Mouse (Mus musculus): ENCODE data around the gene Slc27a4.

The Slc27a4 gene

DNA sequence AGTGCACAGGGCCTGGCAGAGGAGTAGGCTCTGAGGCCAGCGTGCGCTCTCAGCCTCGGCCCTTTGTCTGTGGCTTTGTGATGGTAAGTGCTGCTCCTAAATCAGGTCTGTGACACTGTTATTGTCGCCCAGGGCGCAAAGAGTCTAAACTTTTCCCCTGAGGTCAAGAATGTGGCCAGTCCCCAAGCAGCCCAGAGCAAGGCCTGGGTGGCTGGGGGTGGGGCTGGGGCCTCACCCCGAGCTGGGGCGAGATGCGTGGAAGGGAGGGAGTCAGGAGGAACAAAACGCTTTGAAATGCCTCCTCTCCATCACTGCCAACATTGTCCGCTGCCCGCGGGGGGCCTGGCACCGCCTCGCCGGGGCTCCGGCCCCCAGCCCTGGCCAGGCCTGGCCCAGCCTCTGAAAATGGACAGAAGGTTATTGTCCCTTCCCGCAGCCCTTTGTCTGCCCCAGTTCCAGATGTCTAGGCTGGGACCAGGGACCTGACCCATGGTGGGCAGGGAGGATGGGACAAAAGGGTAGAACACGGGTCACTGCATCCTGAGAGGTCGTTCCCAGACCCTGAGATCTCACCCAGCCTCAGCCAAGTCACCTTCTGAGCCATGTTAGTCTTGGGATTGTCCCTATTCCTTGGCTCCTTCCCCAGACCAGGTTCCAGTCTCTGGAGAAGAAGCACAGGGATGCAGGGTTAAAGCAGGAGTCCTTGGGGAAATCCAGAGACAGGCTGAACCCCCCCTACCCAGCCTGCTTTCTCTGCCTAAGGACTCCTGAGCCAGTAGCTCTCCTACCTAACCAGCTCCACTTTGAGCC is 54.2 kb downstream of the Slc27a4 start:
- no peak for DNase-seq (ENCODE audit: low spot score)

GRCm38 (mm10) chr2:29857341-29857740 is 54.9 kb downstream of the Slc27a4 start:
- no peak for DNase-seq (ENCODE audit: low spot score)

- no peak for DNase-seq (ENCODE audit: low spot score)
Observed at GRCm38 (mm10) chr2:29857967-29858366, 55.5 kb downstream of the Slc27a4 start.

DNA sequence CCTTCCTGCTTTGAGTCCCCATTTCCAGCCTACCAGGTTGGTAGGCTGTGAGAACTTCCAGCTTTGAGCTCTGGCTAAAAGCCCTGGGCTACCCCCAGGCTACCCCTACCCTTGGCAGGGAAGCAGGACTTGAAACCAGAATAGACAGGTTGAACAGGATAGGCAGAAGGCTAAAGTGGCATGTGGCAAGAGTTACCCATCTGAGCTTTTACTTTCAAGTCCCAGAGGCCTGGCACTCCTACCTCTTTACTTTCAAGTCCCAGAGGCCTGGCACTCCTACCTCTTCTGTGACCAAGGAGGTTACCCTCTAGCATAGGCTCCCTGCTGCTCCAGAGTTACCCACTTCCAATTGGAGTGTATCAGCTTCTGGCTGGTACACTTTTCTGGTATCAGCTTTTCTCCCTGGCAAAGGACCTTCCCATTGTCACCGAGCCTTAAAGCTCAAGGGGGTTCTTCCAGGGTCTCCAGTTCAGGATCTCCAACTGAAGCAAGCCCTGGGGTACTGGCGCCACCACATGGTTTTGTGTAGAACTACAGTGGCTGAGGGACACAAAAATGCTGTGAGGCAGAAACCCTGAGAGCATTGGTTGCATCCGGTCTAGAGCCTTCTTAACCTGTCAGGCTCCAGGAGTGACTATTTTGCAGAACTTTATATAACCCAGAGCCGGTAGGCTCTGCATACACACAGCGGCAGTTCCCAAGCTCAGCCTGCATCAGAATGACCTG is 56.5 kb downstream of the Slc27a4 start:
- no peak for DNase-seq (ENCODE audit: low spot score)

- no peak for DNase-seq (ENCODE audit: low spot score)
Observed at GRCm38 (mm10) chr2:29865125-29865524, 62.7 kb downstream of the Slc27a4 start.
